Mouse (Mus musculus) C2C12 (cell line): Measurements from ENCODE around the gene Cnnm3. TPM values are rescaled to one million over a fixed set of nuclear protein-coding genes. Genes with fewer than 3 reads are reported as not detected.

Source experiments
- H3K27me3 ChIP-seq: one replicate; pipeline ENCODE4 v1.6.1; 2011; ENCODE audit not compliant: control insufficient read depth, insufficient read depth, insufficient read length
- H3K36me3 ChIP-seq: one replicate; pipeline ENCODE4 v1.6.1; 2011; ENCODE audit not compliant: control insufficient read depth, insufficient read depth
- H3K4me3 ChIP-seq: one replicate; pipeline ENCODE4 v1.5.1; 2011; ENCODE audit warnings: mild to moderate bottlenecking, control low read depth; ENCODE audit not compliant: poor library complexity, insufficient read depth, severe bottlenecking
- H3K79me2 ChIP-seq: one replicate; pipeline ENCODE4 v1.6.1; 2011; ENCODE audit not compliant: control insufficient read depth, insufficient read depth
- H3K79me3 ChIP-seq: one replicate; pipeline ENCODE4 v1.6.1; 2011; ENCODE audit warnings: low read depth, control low read depth
- H3ac ChIP-seq: one replicate; pipeline ENCODE3; 2011; ENCODE audit warnings: low read depth; ENCODE audit not compliant: control insufficient read depth, insufficient read length
- CEBPB ChIP-seq: IDR thresholded peaks from one replicate; pipeline ENCODE4 v1.6.1; 2011; ENCODE audit warnings: low read depth, mild to moderate bottlenecking, control low read depth, moderate library complexity
- CTCF ChIP-seq: IDR thresholded peaks from one replicate; pipeline ENCODE4 v1.5.1; 2011; ENCODE audit not compliant: control insufficient read depth, insufficient read depth, insufficient read length
- FOSL1 ChIP-seq: IDR thresholded peaks from one replicate; pipeline ENCODE4 v1.8.0; 2011; ENCODE audit warnings: mild to moderate bottlenecking, low read length; ENCODE audit not compliant: poor library complexity, insufficient read depth, severe bottlenecking
- MAX ChIP-seq: IDR thresholded peaks from one replicate; pipeline ENCODE4 v1.6.1; 2011; ENCODE audit warnings: mild to moderate bottlenecking, control low read depth
- MYOD1 ChIP-seq: IDR thresholded peaks from one replicate; pipeline ENCODE4 v1.6.1; 2011; ENCODE audit warnings: low read depth; ENCODE audit not compliant: control insufficient read depth, insufficient read length
- MYOG ChIP-seq: IDR thresholded peaks from one replicate; pipeline ENCODE4 v1.6.1; 2011; ENCODE audit not compliant: control insufficient read depth, insufficient read length; ENCODE audit errors: extremely low read depth
- USF1 ChIP-seq: IDR thresholded peaks from one replicate; pipeline ENCODE4 v1.6.1; 2011; ENCODE audit warnings: low read depth, mild to moderate bottlenecking, control low read depth, moderate library complexity
- polyA plus RNA-seq: library from polyadenylated mRNA; unstranded; fragments of >200 nt; fragmentation: generic; extraction: Trizol; gene quantifications from one replicate; pipeline ENCODE4 v1.2.1, GENCODE M21; 2012; ENCODE audit warnings: missing spikeins

The Cnnm3 gene
- polyA plus RNA-seq, 1 experiment, result 6.5 TPM

GRCm38 (mm10) chr1:36540807-36541206 is 29.1 kb downstream of the Cnnm3 start:
- Histone ChIP-seq H3ac (no peak overlapping the region), H3K79me3 (no peaks in the 10 kb centered on the region), H3K4me3 (no peak overlapping the region), H3K36me3 (peaks cover 8% of the 10 kb centered on the region), H3K27me3 (no peaks in the 10 kb centered on the region), H3K79me2 (peaks cover 8% of the 10 kb centered on the region)
- no peak for TF ChIP-seq FOSL1
- no peak for TF ChIP-seq USF1
- TF ChIP-seq MYOG, result no peak
- no peak for TF ChIP-seq MAX
- no peak for TF ChIP-seq MYOD1
- no peak for TF ChIP-seq CTCF
- no peak for TF ChIP-seq CEBPB

DNA sequence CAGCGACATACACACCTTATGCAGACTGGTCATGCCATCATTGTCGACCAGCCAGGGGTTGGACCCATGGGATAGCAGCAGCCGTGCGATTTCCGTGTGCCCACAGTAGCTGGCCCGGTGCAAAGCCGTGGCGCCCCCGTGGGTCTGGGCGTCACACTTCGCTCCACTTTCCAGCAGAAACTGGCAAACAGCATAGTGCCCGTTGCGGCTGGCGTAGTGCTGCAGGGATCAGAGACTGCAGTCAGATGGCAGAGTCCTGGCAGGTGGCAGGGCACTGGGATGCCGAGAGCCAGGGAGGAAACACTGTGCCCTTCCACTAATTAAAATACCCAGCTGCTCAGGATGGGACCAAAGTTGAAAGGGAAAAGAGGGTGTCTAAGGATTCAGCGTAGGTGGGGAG is 30.2 kb downstream of the Cnnm3 start:
- Histone ChIP-seq H3ac (no peak overlapping the region), H3K27me3 (no peaks in the 10 kb centered on the region), H3K79me3 (peaks cover 4% of the 10 kb centered on the region), H3K4me3 (no peak overlapping the region), H3K36me3 (peaks cover 8% of the 10 kb centered on the region), H3K79me2 (peaks cover 18% of the 10 kb centered on the region)
- TF ChIP-seq CEBPB, result no peak
- no peak for TF ChIP-seq CTCF
- TF ChIP-seq MAX, result no peak
- TF ChIP-seq FOSL1, result no peak
- TF ChIP-seq MYOG, result no peak
- TF ChIP-seq USF1, result no peak

GRCm38 (mm10) chr1:36542925-36543324 is 31.3 kb downstream of the Cnnm3 start:
- H3K36me3 ChIP-seq, result peaks cover 8% of the 10 kb centered on the region
- no peak overlapping the region for H3K4me3 ChIP-seq
- H3K27me3 ChIP-seq, result no peaks in the 10 kb centered on the region
- peaks cover 4% of the 10 kb centered on the region for H3K79me3 ChIP-seq
- H3K79me2 ChIP-seq, result peaks cover 18% of the 10 kb centered on the region
- no peak for TF ChIP-seq CTCF
- TF ChIP-seq FOSL1, result no peak
- no peak for TF ChIP-seq CEBPB
- TF ChIP-seq USF1, result no peak
- no peak for TF ChIP-seq MAX
- no peak for TF ChIP-seq MYOG
- no peak overlapping the region for H3ac ChIP-seq

GRCm38 (mm10) chr1:36545382-36545781 is 33.7 kb downstream of the Cnnm3 start:
- no peak overlapping the region for H3K4me3 ChIP-seq
- TF ChIP-seq FOSL1 (no peak), CTCF (no peak), USF1 (no peak), MAX (no peak), MYOG (no peak), CEBPB (no peak), MYOD1 (no peak)
- H3K36me3 ChIP-seq, result peaks cover 24% of the 10 kb centered on the region

GRCm38 (mm10) chr1:36545845-36546600 is 34.4 kb downstream of the Cnnm3 start:
- H3K79me2 ChIP-seq, result peaks cover 33% of the 10 kb centered on the region
- H3ac ChIP-seq, result peak overlapping the region; percentile 80
- H3K79me3 ChIP-seq, result peaks cover 6% of the 10 kb centered on the region
- H3K4me3 ChIP-seq, result peak overlapping the region; percentile 51
- no peaks in the 10 kb centered on the region for H3K27me3 ChIP-seq
- H3K36me3 ChIP-seq, result peaks cover 30% of the 10 kb centered on the region
- no peak for TF ChIP-seq MYOD1
- no peak for TF ChIP-seq FOSL1
- TF ChIP-seq MAX, result no peak
- TF ChIP-seq USF1, result no peak
- TF ChIP-seq CEBPB, result no peak
- TF ChIP-seq CTCF, result no peak
- TF ChIP-seq MYOG, result no peak

More at GRCm38 (mm10) chr1:36545382-36545781, 33.7 kb downstream of the Cnnm3 start:
- Histone ChIP-seq H3K79me2 (peaks cover 32% of the 10 kb centered on the region), H3ac (no peak overlapping the region), H3K27me3 (no peaks in the 10 kb centered on the region), H3K79me3 (peaks cover 4% of the 10 kb centered on the region)
